Mouse (Mus musculus): ENCODE measurements at regions not wholly inside any gene's neighbourhood (a gene's known extent, or its start where the extent isn't known, plus 50 kb on each side); places are given as distances from the start of the nearest gene placed in this dataset.

- Histone ChIP-seq H3K4me1 (no peaks in the 10 kb centered on the region), H3K36me3 (replicated peaks) (no peaks in the 10 kb centered on the region), H3K9me3 (no peaks in the 10 kb centered on the region), H3K27ac (replicated peaks) (no peak overlapping the region), H3K4me3 (no peak overlapping the region), H3K27me3 (replicated peaks; ENCODE audit: low read depth, poor library complexity, severe bottlenecking) (no peaks in the 10 kb centered on the region)
- no peak for DNase-seq (ENCODE audit: low spot score)
- 17% methylated on average over 9 of the region's 9 CpGs for WGBS
These were observed 94.0 kb downstream of the Cct8l1 start for GRCm38 (mm10) chr5:25609911-25610310.

GRCm38 (mm10) chr5:25602123-25602522, 86.3 kb downstream of the Cct8l1 start:
- H3K9me3 ChIP-seq: no peaks in the 10 kb centered on the region
- 66% methylated on average over 2 of the region's 2 CpGs for WGBS
- no peaks in the 10 kb centered on the region for H3K36me3 ChIP-seq (replicated peaks)
- no peak overlapping the region for H3K4me3 ChIP-seq
- DNase-seq (ENCODE audit: low spot score): no peak
- no peak overlapping the region for H3K27ac ChIP-seq (replicated peaks)
- H3K27me3 ChIP-seq (replicated peaks; ENCODE audit: low read depth, poor library complexity, severe bottlenecking): no peaks in the 10 kb centered on the region
- H3K4me1 ChIP-seq: no peaks in the 10 kb centered on the region

GRCm38 (mm10) chr5:25599363-25599762, 83.5 kb downstream of the Cct8l1 start:
- DNase-seq (ENCODE audit: low spot score): no peak
- Histone ChIP-seq H3K4me1 (no peaks in the 10 kb centered on the region), H3K27me3 (replicated peaks; ENCODE audit: low read depth, poor library complexity, severe bottlenecking) (no peaks in the 10 kb centered on the region), H3K9me3 (no peaks in the 10 kb centered on the region), H3K36me3 (replicated peaks) (no peaks in the 10 kb centered on the region), H3K27ac (replicated peaks) (no peak overlapping the region), H3K4me3 (no peak overlapping the region)
- 84% methylated on average over 1 of the region's 1 CpGs for WGBS

GRCm38 (mm10) chr5:25597786-25598185, 81.9 kb downstream of the Cct8l1 start:
- Histone ChIP-seq H3K4me1 (no peaks in the 10 kb centered on the region), H3K9me3 (no peaks in the 10 kb centered on the region), H3K36me3 (replicated peaks) (no peaks in the 10 kb centered on the region), H3K27me3 (replicated peaks; ENCODE audit: low read depth, poor library complexity, severe bottlenecking) (no peaks in the 10 kb centered on the region), H3K4me3 (no peak overlapping the region), H3K27ac (replicated peaks) (no peak overlapping the region)
- DNase-seq (ENCODE audit: low spot score): no peak
- 93% methylated on average over 6 of the region's 6 CpGs for WGBS

GRCm38 (mm10) chr5:25591709-25592108, 75.8 kb downstream of the Cct8l1 start:
- no peak for DNase-seq (ENCODE audit: low spot score)
- no peaks in the 10 kb centered on the region for H3K36me3 ChIP-seq (replicated peaks)
- no peaks in the 10 kb centered on the region for H3K9me3 ChIP-seq
- H3K4me3 ChIP-seq: no peak overlapping the region
- no peaks in the 10 kb centered on the region for H3K27me3 ChIP-seq (replicated peaks; ENCODE audit: low read depth, poor library complexity, severe bottlenecking)
- no peak overlapping the region for H3K27ac ChIP-seq (replicated peaks)
- H3K4me1 ChIP-seq: no peaks in the 10 kb centered on the region

Data from embryonic facial prominence, embryonic 10.5 days (tissue).